Mouse (Mus musculus): ENCODE measurements at regions not wholly inside any gene's neighbourhood (a gene's known extent, or its start where the extent isn't known, plus 50 kb on each side); places are given as distances from the start of the nearest gene placed in this dataset.

DNA sequence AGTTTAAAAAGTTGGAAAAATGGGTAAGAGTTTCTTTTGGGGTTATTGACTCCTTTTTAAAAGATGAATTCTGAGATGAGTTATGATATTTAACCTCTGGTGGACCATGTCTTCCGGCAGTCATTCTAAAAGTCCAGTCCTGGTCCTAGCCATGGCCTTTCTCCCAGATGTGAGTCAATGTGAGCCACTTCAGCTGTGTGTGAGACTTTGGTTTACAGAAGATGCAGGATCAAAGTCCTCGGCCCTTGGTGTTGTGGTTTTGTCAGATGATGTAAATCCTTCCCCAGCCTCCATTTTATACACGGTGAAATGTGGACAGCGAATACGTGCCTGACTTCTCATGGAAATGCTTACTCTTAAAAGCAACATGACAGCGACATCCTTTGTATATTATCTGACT, 287.0 kb upstream of the Tmem132c start:
- DNase-seq (ENCODE audit: low spot score in 2 of 2), result no peak

DNA sequence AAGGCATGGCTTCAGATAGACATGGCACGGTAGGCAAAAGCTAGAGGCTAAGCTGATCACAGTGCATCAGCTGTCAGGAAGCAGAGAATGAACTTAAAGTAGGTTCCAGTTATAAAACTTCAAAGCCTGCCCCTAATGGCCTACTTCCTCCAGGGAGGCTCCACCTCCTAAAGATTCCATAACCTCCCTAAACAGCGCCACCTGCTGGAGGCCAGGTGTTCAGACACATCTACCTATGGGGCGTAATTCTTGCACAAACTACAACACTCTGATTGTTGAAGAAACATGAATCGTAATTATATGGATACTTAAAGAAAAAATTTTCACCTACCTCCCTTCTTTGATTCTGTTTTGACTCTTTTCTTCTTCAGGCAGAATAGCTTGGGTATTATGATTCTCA, 277.0 kb upstream of the Tmem132c start:
- DNase-seq (ENCODE audit: low spot score in 2 of 2), result no peak

DNA sequence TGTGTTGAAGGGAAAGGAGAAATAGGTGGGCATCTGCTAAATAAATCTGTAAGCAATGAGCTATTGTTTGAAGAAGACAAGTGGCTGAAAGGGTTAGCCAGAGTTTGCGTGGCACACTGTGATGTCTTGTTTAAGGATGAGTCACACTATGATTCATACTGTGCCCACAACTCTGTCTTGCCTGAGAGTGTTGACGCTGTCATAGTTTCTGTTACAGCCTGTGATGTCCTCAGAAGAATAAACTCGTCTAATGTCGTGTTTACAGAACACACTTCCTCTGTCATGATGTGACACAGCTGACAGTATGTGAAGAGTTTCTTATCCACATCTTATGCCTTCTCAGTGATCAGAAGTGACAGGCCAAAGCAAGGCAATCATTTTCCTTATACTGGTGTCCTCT, 274.5 kb upstream of the Tmem132c start:
- DNase-seq (ENCODE audit: low spot score in 2 of 2), result no peak

DNA sequence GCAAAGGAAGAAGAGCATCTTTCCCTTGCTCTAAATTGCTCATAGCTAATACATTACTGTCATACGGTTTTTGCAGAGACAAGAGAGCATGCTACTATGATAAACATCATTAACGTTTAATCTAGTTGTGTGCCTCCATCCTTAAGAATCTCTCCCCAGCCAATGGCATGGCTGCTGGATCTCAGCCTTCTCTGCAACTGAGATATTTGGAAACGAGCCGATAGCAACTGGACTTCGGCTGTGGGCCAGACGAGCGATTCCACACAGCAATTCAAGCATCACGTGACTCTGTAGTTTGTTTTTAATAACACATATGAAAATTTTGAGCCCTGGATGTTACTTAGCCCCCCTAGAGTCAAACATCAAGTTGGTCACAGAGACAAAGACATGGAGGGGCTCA, 272.2 kb upstream of the Tmem132c start:
- DNase-seq (ENCODE audit: low spot score in 2 of 2), result no peak

DNA sequence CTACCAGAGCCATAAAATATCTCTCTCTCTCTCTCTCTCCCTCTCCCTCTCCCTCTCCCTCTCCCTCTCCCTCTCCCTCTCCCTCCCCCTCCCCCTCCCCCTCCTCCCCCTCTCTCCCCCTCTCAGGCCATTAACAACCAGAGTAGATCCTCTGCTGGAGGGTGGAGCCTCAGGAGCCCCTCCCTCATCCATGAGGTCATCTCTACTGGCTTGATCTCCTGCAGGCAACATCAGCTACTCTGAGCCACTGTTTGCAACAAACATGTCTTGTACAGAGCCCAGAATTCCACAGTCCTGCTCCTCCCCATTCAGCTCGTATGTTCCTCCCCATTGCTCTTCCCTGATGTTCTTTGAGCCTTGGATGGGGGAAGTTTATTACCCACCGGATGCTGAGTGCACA, 270.3 kb upstream of the Tmem132c start:
- no peak for DNase-seq (ENCODE audit: low spot score in 2 of 2)

DNA sequence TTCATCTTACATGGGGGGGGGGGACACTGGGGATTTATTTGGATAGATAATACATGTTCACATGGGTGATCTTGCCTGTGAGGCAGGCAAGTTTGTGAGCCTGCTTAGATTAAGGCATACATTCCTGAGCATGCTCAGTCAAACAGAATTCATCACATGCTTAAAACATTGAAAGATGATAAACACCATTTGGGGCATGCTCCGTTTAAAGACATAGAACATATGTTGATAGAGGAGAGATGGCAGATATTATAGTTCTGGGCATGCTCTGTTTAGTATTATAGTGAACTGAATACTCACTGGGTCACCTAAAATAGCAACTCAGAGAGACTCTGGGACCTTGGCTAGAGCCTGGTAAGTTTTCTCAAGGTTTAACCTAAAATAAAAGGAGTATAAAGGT, 269.6 kb upstream of the Tmem132c start:
- DNase-seq (ENCODE audit: low spot score in 2 of 2), result no peak

DNA sequence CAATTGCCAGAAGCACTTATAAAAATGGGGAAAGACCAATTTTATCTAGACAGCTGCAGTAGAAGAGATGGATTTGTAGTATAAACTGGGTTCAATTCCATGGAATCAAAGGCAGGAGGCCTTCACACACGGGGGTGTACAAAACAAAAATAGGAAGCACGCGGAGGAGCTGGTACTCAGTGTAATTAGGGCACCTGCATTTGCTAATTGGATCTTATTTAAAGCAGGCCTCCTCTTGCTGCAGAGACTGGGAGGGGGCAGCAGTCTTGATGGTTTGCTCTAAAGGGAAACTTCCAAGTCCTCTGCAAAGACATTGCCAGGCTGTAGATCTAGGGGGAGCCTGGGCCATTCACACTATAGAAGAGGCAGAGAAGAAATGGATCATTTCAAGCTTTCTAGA, 268.2 kb upstream of the Tmem132c start:
- no peak for DNase-seq (ENCODE audit: low spot score in 2 of 2)

DNA sequence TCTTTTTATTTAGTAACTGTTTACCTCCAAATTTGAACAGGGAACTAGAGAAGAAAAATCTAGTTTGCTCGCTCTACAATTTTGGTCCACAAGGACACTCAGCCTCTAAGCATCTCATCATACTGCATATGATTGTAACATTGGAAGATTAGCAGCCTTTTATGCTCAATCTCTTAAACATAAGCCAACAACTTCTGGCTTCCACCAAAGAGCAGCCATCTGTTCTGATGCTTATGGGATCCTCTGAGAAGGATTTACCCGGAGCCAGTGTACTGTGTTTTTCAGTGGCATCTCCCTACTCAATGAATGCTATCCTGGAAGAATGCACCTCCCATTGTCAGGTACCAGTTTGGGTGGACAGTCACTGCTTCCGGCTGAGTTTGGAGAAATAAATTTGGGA, 267.0 kb upstream of the Tmem132c start:
- DNase-seq (ENCODE audit: low spot score in 2 of 2), result no peak

DNA sequence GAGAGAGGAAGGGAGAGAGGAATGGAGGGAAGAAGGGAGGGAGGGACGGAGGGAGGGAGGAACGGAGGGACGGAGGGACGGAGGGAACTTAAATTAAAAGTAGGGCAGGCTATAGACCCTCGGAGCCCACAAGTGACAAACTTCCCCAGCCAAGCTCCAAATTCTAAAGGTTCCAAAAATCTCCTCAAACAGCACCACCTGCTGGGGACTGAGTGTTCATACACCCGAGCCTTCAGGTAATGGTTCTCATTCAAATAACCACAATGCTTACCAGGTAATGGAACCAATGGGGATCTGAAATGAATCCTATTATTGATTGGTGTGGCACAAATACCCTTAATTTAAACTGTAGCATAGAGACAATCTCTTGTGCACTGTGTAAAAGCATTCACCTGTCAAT, 246.0 kb upstream of the Tmem132c start:
- DNase-seq (ENCODE audit: low spot score in 2 of 2), result no peak

DNA sequence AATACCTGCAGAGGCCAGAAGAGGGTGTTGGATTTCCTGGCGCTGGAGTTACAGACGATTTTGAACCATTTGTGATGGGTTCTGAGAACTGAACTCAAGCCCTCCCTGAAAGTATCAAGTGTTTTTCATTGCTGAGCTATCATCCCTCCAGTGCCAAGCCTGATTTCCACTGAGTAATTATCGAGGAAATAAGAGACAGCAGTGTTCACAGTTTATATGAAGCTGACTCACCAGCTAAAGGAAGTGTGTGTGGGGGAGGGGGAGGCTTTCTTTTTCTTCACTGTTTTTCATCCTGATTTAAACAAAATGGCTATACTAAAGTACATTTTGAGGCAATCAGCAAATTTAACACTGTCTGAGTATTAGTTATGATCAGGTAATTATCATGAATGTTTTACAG, 227.4 kb upstream of the Tmem132c start:
- DNase-seq (ENCODE audit: low spot score in 2 of 2), result no peak

DNA sequence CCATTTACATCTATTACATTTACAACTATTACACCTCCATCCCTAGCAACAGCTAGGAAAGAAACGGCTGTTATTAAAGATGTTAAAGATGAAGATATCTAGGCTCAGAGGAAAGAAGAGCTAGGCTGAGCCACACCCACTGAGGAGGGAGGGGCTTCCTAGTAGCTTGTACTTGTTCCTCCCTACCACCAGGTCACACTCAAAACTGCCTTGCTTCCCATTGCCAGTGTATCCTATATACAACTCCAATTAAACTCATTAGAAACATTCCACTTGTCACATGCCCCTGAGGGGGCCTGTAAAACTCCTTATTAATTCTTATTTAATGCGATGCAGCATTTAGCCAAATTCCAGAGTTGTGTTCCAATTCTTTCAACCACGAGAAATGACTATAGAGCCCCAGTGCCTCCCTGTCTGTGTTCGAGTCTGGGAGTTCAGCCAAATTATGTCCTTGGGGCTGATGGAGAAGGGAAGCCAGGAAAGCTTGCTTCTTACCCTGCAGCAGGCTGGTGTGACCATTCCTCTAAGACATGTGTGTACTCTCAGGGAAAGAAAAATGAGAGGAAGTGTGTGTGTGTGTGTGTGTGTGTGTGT, 225.0 kb upstream of the Tmem132c start:
- no peak for DNase-seq (ENCODE audit: low spot score in 2 of 2)

DNA sequence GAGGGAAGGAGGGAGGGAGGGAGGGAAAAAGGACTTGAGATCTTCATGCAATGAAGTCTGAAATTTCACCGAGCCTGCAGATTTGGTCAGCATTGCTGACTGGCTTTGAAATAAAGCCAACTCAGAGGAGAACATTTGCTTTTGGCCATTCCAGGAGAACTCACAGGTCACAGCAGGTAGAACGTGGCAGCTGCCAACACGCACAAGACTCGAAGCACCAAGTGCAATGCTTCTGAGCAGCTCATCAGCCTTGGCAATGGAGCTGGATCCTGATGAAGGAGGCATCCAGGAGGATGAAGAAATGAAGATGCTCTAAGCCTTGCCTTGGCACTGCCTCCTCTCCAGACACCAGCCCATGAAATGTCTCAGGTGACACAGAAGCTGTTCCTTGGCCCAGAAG, 223.6 kb upstream of the Tmem132c start:
- no peak for DNase-seq (ENCODE audit: low spot score in 2 of 2)

DNA sequence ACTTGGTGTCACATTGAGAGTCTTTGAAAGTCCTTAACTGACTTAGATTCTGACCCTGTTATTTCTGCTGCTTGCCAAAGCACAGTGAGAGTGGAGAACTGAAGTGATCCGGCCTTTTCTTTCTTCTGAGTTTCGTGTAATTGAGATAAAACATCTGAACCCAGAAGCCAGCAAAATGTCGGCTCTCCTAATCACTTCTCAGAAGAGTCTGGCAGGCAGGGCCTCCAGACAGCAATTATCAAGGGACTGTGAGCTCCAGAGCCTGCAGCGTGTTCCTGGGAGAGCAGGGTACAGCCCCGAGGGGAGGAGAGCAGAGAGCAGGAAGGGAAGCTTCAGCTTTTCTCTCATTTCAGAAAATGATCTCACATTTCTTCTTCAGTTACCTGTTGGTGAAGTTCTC, 205.1 kb upstream of the Tmem132c start:
- no peak for DNase-seq (ENCODE audit: low spot score in 2 of 2)

DNA sequence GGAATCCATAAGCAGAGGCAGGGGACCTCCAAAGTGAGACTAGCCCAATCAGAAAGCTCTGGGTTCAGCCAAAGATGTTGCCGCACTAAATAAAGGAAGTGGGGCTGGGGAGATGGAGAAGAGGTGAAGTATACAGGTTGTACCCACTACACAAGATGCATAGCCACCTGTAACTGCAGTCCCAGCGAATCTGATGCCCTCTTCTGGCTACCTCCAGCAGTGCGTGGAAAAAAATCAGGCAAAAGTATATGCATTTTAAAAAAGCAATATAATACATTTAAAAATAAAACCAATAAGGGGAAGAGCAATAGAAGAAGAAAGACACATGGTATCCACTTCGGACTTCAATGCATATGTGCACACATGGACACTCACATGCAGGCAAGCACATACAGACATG, 183.8 kb upstream of the Tmem132c start:
- no peak for DNase-seq (ENCODE audit: low spot score in 2 of 2)

DNA sequence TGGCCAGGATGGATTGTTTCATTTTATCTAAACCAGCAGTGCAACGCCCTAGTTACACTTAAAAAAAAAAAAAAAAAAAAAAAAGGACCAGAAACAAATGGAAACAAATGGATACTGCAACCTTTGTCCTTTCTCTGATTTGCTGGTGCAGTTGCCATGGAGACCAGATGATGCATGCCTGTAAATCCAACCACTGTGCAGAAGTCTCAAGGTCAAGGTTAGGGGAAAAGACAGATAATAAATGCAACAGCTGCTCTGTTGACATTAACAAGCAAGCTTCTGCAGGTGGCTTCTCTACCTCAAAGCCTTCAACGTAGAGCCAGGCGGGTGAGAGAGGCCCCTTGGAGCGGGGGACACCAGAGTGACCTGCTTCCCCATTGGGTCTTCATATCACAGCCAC, 167.3 kb upstream of the Tmem132c start:
- no peak for DNase-seq (ENCODE audit: low spot score in 2 of 2)
